Mouse (Mus musculus): ENCODE results near the gene Ncoa4. TPM values are rescaled to one million over a fixed set of nuclear protein-coding genes. Genes with fewer than 3 reads are reported as not detected.
A peak's percentile ranks its signal among the peaks of the same experiment; 100 is the strongest.

Ncoa4 gene
- polyA plus RNA-seq, 1 experiment: 65.8 TPM

- H3K27ac ChIP-seq (ENCODE audit: control insufficient read depth, insufficient read depth, low read length): no peak overlapping the region
- TF ChIP-seq POLR2A (IDR thresholded peaks at IDR 0.05; ENCODE audit: control insufficient read depth, extremely low read depth, insufficient read depth, low read length, poor library complexity): no peak
- no peak for TF ChIP-seq CTCF (IDR thresholded peaks at IDR 0.05; ENCODE audit: borderline replicate concordance, control insufficient read depth, extremely low read depth, insufficient read depth, low read length, poor library complexity)
- no peak for DNase-seq
- WGBS: 85% methylated on average over 8 of the region's 8 CpGs
- H3K4me1 ChIP-seq (replicated peaks; ENCODE audit: control insufficient read depth, insufficient read depth, low read length): peaks cover 16% of the 10 kb centered on the region
- H3K27me3 ChIP-seq (ENCODE audit: control insufficient read depth, insufficient read depth, low read length): no peaks in the 10 kb centered on the region
- no peak overlapping the region for H3K4me3 ChIP-seq (ENCODE audit: control insufficient read depth, insufficient read depth, low read length)
- H3K36me3 ChIP-seq (ENCODE audit: control insufficient read depth, insufficient read depth, low read length): no peaks in the 10 kb centered on the region
Measured at GRCm38 (mm10) chr14:32164173-32165051, 4.7 kb downstream of the Ncoa4 start.

GRCm38 (mm10) chr14:32165278-32166061 is 5.8 kb downstream of the Ncoa4 start:
- no peaks in the 10 kb centered on the region; the same call in 1 of the 2 replicates for H3K36me3 ChIP-seq (ENCODE audit: control insufficient read depth, insufficient read depth, low read length)
- peak; percentile 83 for DNase-seq
- peak overlapping the region; percentile 44 for H3K4me3 ChIP-seq (ENCODE audit: control insufficient read depth, insufficient read depth, low read length)
- 0 out of 2 replicates have a peak, but pooled peaks have one; percentile 26 for TF ChIP-seq CTCF (IDR thresholded peaks at IDR 0.05; ENCODE audit: borderline replicate concordance, control insufficient read depth, extremely low read depth, insufficient read depth, low read length, poor library complexity)
- 0 out of 2 replicates have a peak, but pooled peaks have one; percentile 56 for TF ChIP-seq POLR2A (IDR thresholded peaks at IDR 0.05; ENCODE audit: control insufficient read depth, extremely low read depth, insufficient read depth, low read length, poor library complexity)
- H3K4me1 ChIP-seq (replicated peaks; ENCODE audit: control insufficient read depth, insufficient read depth, low read length): peaks cover 12% of the 10 kb centered on the region
- no peaks in the 10 kb centered on the region for H3K27me3 ChIP-seq (ENCODE audit: control insufficient read depth, insufficient read depth, low read length)
- WGBS: 1% methylated on average over 41 of the region's 42 CpGs
- H3K27ac ChIP-seq (ENCODE audit: control insufficient read depth, insufficient read depth, low read length): peak overlapping the region; percentile 31; the same call in 1 of the 2 replicates

GRCm38 (mm10) chr14:32166062-32166441 is 6.4 kb downstream of the Ncoa4 start:
- TF ChIP-seq POLR2A (IDR thresholded peaks at IDR 0.05; ENCODE audit: control insufficient read depth, extremely low read depth, insufficient read depth, low read length, poor library complexity): no peak
- TF ChIP-seq CTCF (IDR thresholded peaks at IDR 0.05; ENCODE audit: borderline replicate concordance, control insufficient read depth, extremely low read depth, insufficient read depth, low read length, poor library complexity): no peak
- DNase-seq: no peak
- Histone ChIP-seq H3K36me3 (ENCODE audit: control insufficient read depth, insufficient read depth, low read length) (no peaks in the 10 kb centered on the region; the same call in 1 of the 2 replicates), H3K4me3 (ENCODE audit: control insufficient read depth, insufficient read depth, low read length) (no peak overlapping the region), H3K27ac (ENCODE audit: control insufficient read depth, insufficient read depth, low read length) (no peak overlapping the region), H3K27me3 (ENCODE audit: control insufficient read depth, insufficient read depth, low read length) (no peaks in the 10 kb centered on the region), H3K4me1 (replicated peaks; ENCODE audit: control insufficient read depth, insufficient read depth, low read length) (peaks cover 8% of the 10 kb centered on the region)
- 20% methylated on average over 2 of the region's 2 CpGs for WGBS

GRCm38 (mm10) chr14:32166840-32167239 is 7.2 kb downstream of the Ncoa4 start:
- H3K27ac ChIP-seq (ENCODE audit: control insufficient read depth, insufficient read depth, low read length): no peak overlapping the region
- H3K4me1 ChIP-seq (replicated peaks; ENCODE audit: control insufficient read depth, insufficient read depth, low read length): peaks cover 7% of the 10 kb centered on the region
- H3K27me3 ChIP-seq (ENCODE audit: control insufficient read depth, insufficient read depth, low read length): no peaks in the 10 kb centered on the region
- TF ChIP-seq POLR2A (IDR thresholded peaks at IDR 0.05; ENCODE audit: control insufficient read depth, extremely low read depth, insufficient read depth, low read length, poor library complexity): no peak
- no peak for TF ChIP-seq CTCF (IDR thresholded peaks at IDR 0.05; ENCODE audit: borderline replicate concordance, control insufficient read depth, extremely low read depth, insufficient read depth, low read length, poor library complexity)
- peaks cover 2% of the 10 kb centered on the region; the same call in 1 of the 2 replicates for H3K36me3 ChIP-seq (ENCODE audit: control insufficient read depth, insufficient read depth, low read length)
- WGBS: 22% methylated on average over 1 of the region's 1 CpGs
- no peak for DNase-seq
- H3K4me3 ChIP-seq (ENCODE audit: control insufficient read depth, insufficient read depth, low read length): no peak overlapping the region

- Histone ChIP-seq H3K36me3 (ENCODE audit: control insufficient read depth, insufficient read depth, low read length) (peaks cover 6% of the 10 kb centered on the region; the same call in 1 of the 2 replicates), H3K27me3 (ENCODE audit: control insufficient read depth, insufficient read depth, low read length) (no peaks in the 10 kb centered on the region), H3K4me1 (replicated peaks; ENCODE audit: control insufficient read depth, insufficient read depth, low read length) (peaks cover 7% of the 10 kb centered on the region), H3K4me3 (ENCODE audit: control insufficient read depth, insufficient read depth, low read length) (no peak overlapping the region), H3K27ac (ENCODE audit: control insufficient read depth, insufficient read depth, low read length) (no peak overlapping the region)
- no peak for TF ChIP-seq POLR2A (IDR thresholded peaks at IDR 0.05; ENCODE audit: control insufficient read depth, extremely low read depth, insufficient read depth, low read length, poor library complexity)
- TF ChIP-seq CTCF (IDR thresholded peaks at IDR 0.05; ENCODE audit: borderline replicate concordance, control insufficient read depth, extremely low read depth, insufficient read depth, low read length, poor library complexity): no peak
- 44% methylated on average over 5 of the region's 5 CpGs for WGBS
- no peak for DNase-seq
Measured at GRCm38 (mm10) chr14:32167326-32167725, 7.7 kb downstream of the Ncoa4 start.

- Histone ChIP-seq H3K36me3 (ENCODE audit: control insufficient read depth, insufficient read depth, low read length) (peaks cover 18% of the 10 kb centered on the region), H3K4me1 (replicated peaks; ENCODE audit: control insufficient read depth, insufficient read depth, low read length) (peaks cover 7% of the 10 kb centered on the region), H3K4me3 (ENCODE audit: control insufficient read depth, insufficient read depth, low read length) (no peak overlapping the region), H3K27ac (ENCODE audit: control insufficient read depth, insufficient read depth, low read length) (no peak overlapping the region), H3K27me3 (ENCODE audit: control insufficient read depth, insufficient read depth, low read length) (no peaks in the 10 kb centered on the region)
- 76% methylated on average over 3 of the region's 3 CpGs for WGBS
- no peak for TF ChIP-seq CTCF (IDR thresholded peaks at IDR 0.05; ENCODE audit: borderline replicate concordance, control insufficient read depth, extremely low read depth, insufficient read depth, low read length, poor library complexity)
- TF ChIP-seq POLR2A (IDR thresholded peaks at IDR 0.05; ENCODE audit: control insufficient read depth, extremely low read depth, insufficient read depth, low read length, poor library complexity): no peak
- no peak for DNase-seq
Measured at GRCm38 (mm10) chr14:32168653-32169231, 9.1 kb downstream of the Ncoa4 start.

Measured in thymus, adult 2 months (tissue).